Mouse (Mus musculus) olfactory bulb, adult 2 months (tissue): ENCODE measurements around the gene Grsf1.

Source experiments
- CTCF ChIP-seq: fragments of 200-500 bp; IDR thresholded peaks from 2 replicates; pipeline ENCODE4 v1.5.1; 2012; ENCODE audit warnings: low read depth, mild to moderate bottlenecking, low read length, moderate library complexity; ENCODE audit not compliant: insufficient read depth
- POLR2A ChIP-seq: fragments of 200-500 bp; IDR thresholded peaks from 2 replicates; pipeline ENCODE4 v1.6.1; 2012; ENCODE audit warnings: mild to moderate bottlenecking, low read depth, low read length, moderate library complexity; ENCODE audit not compliant: insufficient read depth

DNA sequence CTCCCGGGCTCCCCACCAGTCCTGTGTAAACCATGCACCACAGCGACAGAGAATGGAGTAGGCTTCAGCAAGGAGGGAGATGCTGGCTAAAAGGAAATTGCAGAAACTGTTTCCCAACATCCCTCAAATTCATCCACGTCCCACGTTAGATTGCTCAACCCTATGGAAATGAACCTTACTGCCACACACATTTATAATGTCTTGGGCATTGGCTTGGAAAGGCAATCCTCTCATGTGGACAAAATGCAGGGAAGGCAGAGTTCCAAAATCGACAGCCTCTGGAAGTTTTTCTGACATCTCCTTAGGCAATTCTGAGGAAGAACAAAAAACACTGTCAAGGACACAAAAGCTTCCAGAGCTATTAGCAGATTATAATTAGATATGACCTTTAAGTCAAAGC is 12.1 kb downstream of the Grsf1 start:
- no peak for TF ChIP-seq POLR2A
- no peak for TF ChIP-seq CTCF
